Mouse (Mus musculus) thymus, adult 2 months (tissue): ENCODE measurements around the gene Pon1.

Source experiments
- CTCF ChIP-seq: fragments of 200-500 bp; IDR thresholded peaks from 2 replicates; pipeline ENCODE4 v1.5.1; 2012; ENCODE audit warnings: mild to moderate bottlenecking, control low read depth, low read length, moderate library complexity, borderline replicate concordance; ENCODE audit not compliant: control insufficient read depth, poor library complexity, insufficient read depth; ENCODE audit errors: extremely low read depth
- POLR2A ChIP-seq: fragments of 200-500 bp; IDR thresholded peaks from 2 replicates; pipeline ENCODE4 v1.6.1; 2012; ENCODE audit warnings: mild to moderate bottlenecking, low read length, control low read depth, moderate library complexity; ENCODE audit not compliant: control insufficient read depth, poor library complexity, insufficient read depth; ENCODE audit errors: extremely low read depth

- TF ChIP-seq CTCF (no peak), POLR2A (no peak)
These were observed 7.4 kb downstream of the Pon1 start for GRCm38 (mm10) chr6:5186229-5186950.
